Mouse (Mus musculus): Measurements from ENCODE around the gene Rpl7a. TPM values are rescaled to one million over a fixed set of nuclear protein-coding genes. Genes with fewer than 3 reads are reported as not detected.

Gene Rpl7a
- polyA plus RNA-seq, 1 experiment = 616 TPM

DNA sequence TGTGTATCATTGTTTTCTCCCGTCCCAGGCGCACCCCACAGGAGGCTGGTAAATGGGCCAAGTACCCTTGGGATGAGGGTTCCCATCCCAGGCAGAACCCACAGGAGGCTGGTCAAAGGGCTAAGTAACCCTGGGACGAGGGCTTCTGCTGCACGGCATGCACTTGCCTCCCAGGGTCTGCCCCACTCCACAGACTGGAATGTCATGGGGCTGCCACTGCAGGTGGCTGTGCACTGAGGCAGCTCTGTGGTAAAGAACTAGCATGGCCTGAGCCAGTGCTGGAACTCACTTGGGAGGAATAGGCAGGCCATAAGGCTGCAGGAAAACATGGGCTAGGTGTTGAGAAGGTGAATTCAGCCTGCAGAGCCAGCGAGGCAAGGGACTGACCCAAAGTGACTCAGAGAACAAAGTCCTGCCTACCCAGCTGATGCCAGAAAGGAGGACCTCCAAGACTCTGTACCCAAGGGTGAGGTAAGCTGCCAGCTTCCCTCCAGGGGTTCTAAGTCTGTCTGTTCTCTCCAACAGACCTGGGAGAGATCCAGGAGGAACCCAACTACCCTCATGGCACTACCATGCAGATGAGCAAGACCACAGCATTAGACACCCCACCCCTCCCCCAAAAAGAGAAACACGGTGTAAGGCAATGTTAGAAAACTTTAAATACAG, 9.8 kb downstream of the Rpl7a start:
- Histone ChIP-seq H3K4me3 (replicated peaks) (no peak overlapping the region), H3K36me3 (ENCODE audit: control insufficient read depth) (peaks cover 83% of the 10 kb centered on the region), H3K9me3 (ENCODE audit: control insufficient read depth, low read length) (no peaks in the 10 kb centered on the region), H3K4me1 (ENCODE audit: control insufficient read depth) (peaks cover 36% of the 10 kb centered on the region), H3K27me3 (ENCODE audit: control insufficient read depth) (no peaks in the 10 kb centered on the region)
- no peak for TF ChIP-seq GATA1 (IDR thresholded peaks at IDR 0.05; ENCODE audit: low read length)
- no peak for TF ChIP-seq TAL1 (IDR thresholded peaks at IDR 0.05; ENCODE audit: low read length)

DNA sequence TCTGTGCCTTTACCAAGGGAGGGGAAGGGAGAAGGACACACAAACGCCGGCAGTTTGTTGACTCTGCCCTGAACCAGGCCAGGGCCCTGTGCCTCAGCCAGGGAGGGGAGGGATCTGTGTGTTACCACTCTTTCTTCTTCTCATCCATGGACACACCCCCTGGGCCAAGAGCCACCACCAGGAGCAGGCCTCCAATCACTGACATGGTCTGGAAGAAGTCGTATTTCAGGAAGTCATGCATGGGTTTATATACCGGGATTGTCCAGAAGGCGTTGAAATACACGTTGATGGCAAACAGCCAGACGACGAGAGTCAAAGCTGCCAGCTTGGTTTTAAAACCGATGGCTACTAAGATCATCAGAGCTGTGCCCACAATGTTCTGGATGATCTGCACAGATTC, 11.2 kb downstream of the Rpl7a start:
- Histone ChIP-seq H3K27me3 (ENCODE audit: control insufficient read depth) (no peaks in the 10 kb centered on the region), H3K9me3 (ENCODE audit: control insufficient read depth, low read length) (no peaks in the 10 kb centered on the region), H3K4me1 (ENCODE audit: control insufficient read depth) (peaks cover 22% of the 10 kb centered on the region), H3K4me3 (replicated peaks) (no peak overlapping the region), H3K36me3 (ENCODE audit: control insufficient read depth) (peaks cover 97% of the 10 kb centered on the region)
- TF ChIP-seq TAL1 (IDR thresholded peaks at IDR 0.05; ENCODE audit: low read length) = no peak
- TF ChIP-seq GATA1 (IDR thresholded peaks at IDR 0.05; ENCODE audit: low read length) = no peak

DNA sequence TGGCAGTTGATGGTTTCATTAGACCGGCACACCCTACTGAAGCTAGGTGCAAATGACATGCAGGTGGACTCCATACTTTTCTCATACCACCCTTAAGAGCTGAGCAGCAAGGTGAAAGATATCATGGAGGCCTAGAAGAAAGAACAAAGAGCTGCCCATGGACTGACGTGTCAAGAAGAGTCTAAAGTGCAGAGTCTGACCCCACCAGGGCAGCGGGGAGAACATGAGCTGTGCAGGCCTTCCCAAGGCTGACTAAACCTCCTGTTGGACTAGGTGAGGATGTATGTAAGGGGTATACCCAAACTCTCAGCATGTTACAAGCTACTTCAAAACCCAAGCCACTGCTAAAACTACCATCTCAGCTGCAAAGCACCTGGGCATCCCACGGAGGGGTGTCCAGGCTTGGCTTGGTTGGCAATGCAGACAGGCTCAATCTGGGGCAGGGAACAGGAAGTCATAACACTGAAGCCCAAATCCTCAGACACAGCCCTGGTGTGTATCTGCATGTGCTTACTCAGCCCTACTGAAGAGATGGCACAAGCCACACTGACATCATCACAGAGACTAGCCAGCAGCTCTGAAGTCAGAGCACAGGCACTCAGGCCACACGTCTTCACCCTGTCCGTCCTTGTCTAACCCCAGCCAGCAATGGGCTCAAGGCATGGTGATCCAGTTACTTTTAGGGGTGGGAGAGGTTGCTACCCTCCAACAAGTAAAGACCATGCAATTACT, 17.3 kb downstream of the Rpl7a start:
- no peak for TF ChIP-seq TAL1 (IDR thresholded peaks at IDR 0.05; ENCODE audit: low read length)
- TF ChIP-seq GATA1 (IDR thresholded peaks at IDR 0.05; ENCODE audit: low read length) = no peak
- Histone ChIP-seq H3K36me3 (ENCODE audit: control insufficient read depth) (peaks cover 88% of the 10 kb centered on the region), H3K9me3 (ENCODE audit: control insufficient read depth, low read length) (no peaks in the 10 kb centered on the region), H3K4me1 (ENCODE audit: control insufficient read depth) (peaks cover 36% of the 10 kb centered on the region), H3K27me3 (ENCODE audit: control insufficient read depth) (no peaks in the 10 kb centered on the region), H3K4me3 (replicated peaks) (no peak overlapping the region)

DNA sequence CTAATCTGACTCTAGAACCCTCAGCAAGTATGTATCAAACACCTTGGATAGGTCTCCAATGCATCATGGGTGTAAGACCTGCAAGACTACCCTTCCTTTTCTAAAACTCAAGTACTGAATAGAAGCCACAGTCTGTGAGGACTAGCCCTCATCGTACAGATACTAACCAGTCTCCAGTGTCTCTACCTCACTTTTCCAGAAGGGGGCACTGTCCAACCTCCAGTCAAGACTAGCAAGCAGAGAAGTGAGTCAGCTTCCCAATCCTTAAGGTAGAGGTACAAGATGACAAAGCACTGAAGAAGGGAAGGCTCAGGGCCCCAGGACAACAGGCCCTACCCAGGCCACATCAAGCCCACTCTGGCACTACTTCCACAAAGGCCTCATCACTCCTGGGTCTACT, 19.8 kb downstream of the Rpl7a start:
- Histone ChIP-seq H3K4me3 (replicated peaks) (no peak overlapping the region), H3K27me3 (ENCODE audit: control insufficient read depth) (no peaks in the 10 kb centered on the region), H3K4me1 (ENCODE audit: control insufficient read depth) (peaks cover 53% of the 10 kb centered on the region), H3K9me3 (ENCODE audit: control insufficient read depth, low read length) (no peaks in the 10 kb centered on the region), H3K36me3 (ENCODE audit: control insufficient read depth) (peaks cover 63% of the 10 kb centered on the region)
- no peak for TF ChIP-seq TAL1 (IDR thresholded peaks at IDR 0.05; ENCODE audit: low read length)
- TF ChIP-seq GATA1 (IDR thresholded peaks at IDR 0.05; ENCODE audit: low read length) = no peak

DNA sequence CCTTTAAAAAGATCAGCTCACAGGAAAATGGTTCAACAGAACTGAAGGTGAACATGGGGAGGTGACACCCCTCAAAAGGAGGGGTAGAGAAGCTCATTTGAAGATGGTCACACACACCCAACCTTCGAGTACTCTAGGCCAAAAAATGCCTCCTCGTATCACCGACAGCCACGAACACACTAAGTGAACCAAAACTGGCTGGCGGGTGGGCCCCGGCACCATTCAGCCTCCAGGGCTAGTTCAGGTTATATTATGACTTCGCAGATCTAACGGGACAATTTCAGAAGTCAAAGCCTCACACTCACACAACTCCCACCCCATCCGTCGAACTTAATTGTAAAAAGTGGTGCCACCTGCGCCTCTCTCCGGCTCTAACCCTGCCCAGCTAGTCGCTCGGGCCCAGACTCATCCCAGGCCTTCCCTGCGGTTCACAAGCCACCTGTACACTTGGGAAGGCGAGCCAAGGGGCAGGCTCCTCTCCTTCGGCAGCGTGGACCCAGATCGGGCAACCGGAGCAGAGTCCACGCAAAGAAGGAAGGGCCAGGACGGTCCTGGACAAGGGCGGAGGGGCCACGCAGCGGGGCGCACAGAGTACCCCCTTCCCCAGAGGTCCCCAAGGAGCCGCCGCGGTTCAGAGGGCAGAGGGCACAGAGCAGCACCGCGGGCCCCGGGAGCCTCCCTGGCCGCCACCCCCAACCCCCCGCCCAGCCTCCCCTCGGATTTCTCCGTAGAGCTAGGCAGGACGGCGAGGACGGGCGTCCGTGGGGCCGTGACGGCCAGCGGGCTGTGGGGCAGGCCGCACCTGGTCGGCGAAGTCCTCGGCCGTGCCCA, 22.1 kb downstream of the Rpl7a start:
- peaks cover 40% of the 10 kb centered on the region for H3K36me3 ChIP-seq (ENCODE audit: control insufficient read depth)
- H3K27me3 ChIP-seq (ENCODE audit: control insufficient read depth) = no peaks in the 10 kb centered on the region
- TF ChIP-seq GATA1 (IDR thresholded peaks at IDR 0.05; ENCODE audit: low read length) (no peak), TAL1 (IDR thresholded peaks at IDR 0.05; ENCODE audit: low read length) (no peak)
- peaks cover 56% of the 10 kb centered on the region for H3K4me1 ChIP-seq (ENCODE audit: control insufficient read depth)
- no peaks in the 10 kb centered on the region for H3K9me3 ChIP-seq (ENCODE audit: control insufficient read depth, low read length)
- H3K4me3 ChIP-seq (replicated peaks) = peak overlapping the region; percentile 92

DNA sequence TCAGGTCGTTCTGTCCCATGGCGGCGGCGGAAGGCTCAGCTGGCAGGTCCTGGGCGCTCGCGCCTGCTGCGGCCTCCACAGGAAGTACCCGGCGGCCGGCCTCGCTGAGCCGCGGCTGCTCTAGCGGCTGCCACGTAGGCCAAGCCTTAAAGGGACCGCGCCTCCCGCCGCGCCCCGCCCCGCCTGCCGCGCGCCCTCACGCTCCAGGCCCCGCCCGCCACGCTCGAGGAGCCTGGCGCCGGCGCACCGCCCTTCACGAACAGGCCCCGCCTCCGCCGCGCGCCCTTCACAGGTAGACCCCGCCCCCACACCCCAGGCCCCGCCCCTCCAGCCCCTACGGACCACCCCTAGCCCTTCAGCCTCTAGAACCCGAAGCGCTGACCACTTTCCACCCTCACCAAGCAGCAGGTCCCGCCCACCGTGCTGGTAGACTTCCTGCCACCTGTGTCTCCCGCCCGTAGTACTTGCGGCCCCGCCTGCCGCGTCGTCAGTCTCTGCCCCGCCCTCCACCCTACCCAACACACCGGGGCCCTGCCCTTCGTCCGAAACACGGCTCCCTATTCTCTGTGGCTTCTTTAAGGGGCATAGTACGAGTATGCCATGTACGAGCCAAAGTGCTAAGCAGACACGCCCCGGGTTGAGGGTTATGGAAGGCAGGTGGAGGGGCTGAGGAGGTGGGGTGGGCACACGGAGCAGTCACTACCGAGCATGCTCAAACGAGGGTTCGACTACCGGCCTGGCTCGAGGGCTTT, 22.9 kb downstream of the Rpl7a start, which contains the start of the genes Surf4 and Stkld1:
Gene Surf4 (minus strand): TSS at position 625 of the 752 bp plus-strand sequence.
Gene Stkld1 (plus strand): TSS at position 744 of the 752 bp plus-strand sequence.
- no peaks in the 10 kb centered on the region for H3K9me3 ChIP-seq (ENCODE audit: control insufficient read depth, low read length)
- TF ChIP-seq GATA1 (IDR thresholded peaks at IDR 0.05; ENCODE audit: low read length) (no peak), TAL1 (IDR thresholded peaks at IDR 0.05; ENCODE audit: low read length) (no peak)
- H3K36me3 ChIP-seq (ENCODE audit: control insufficient read depth) = peaks cover 32% of the 10 kb centered on the region
- peak within 1 kb of the TSS; percentile 92 for H3K4me3 ChIP-seq (replicated peaks)
- H3K27me3 ChIP-seq (ENCODE audit: control insufficient read depth) = no peaks in the 10 kb centered on the region
- peaks cover 51% of the 10 kb centered on the region for H3K4me1 ChIP-seq (ENCODE audit: control insufficient read depth)

DNA sequence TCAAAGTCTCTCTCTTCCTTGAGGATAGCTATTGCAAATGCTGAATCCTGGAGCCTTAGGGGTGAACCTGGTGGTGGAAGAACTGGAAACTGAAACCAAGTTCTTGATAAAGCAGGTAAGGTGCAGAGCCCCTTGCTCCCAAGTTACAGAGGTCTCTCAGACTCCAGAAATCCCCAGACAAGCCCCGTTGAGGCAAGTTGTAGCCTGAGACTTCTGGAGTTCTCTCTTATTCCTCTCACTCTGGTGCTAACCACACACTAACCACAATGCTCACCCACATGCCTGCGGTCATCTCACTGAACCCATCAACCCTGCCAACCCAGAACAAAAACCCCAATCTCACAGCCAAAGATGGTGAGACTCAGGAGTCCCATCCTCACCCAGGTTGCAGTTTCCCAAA, 24.7 kb downstream of the Rpl7a start:
- H3K4me1 ChIP-seq (ENCODE audit: control insufficient read depth) = peaks cover 46% of the 10 kb centered on the region
- H3K4me3 ChIP-seq (replicated peaks) = no peak overlapping the region
- H3K36me3 ChIP-seq (ENCODE audit: control insufficient read depth) = peaks cover 16% of the 10 kb centered on the region
- no peaks in the 10 kb centered on the region for H3K9me3 ChIP-seq (ENCODE audit: control insufficient read depth, low read length)
- no peaks in the 10 kb centered on the region for H3K27me3 ChIP-seq (ENCODE audit: control insufficient read depth)
- TF ChIP-seq TAL1 (IDR thresholded peaks at IDR 0.05; ENCODE audit: low read length) = no peak

DNA sequence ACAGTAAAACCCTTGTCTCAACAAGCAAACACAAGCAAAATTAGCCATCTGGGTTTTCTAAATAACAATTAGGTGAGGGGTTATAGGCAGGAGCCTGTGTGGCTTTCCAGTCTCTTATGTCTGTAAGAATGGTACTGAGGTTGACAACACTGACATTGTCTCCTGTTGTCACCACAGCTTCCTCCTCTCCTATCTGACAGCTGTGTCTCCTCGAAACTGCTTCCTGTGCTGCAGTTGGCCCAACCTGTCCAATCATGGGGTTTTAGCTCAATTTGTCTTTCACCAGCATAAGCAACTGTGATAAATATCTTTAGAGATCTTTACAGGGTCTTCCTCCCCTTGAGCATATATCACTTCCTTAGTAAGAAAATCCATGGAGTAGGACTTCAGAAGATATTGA, 25.9 kb downstream of the Rpl7a start:
- Histone ChIP-seq H3K4me1 (ENCODE audit: control insufficient read depth) (peaks cover 34% of the 10 kb centered on the region), H3K36me3 (ENCODE audit: control insufficient read depth) (peaks cover 4% of the 10 kb centered on the region), H3K27me3 (ENCODE audit: control insufficient read depth) (no peaks in the 10 kb centered on the region), H3K4me3 (replicated peaks) (no peak overlapping the region), H3K9me3 (ENCODE audit: control insufficient read depth, low read length) (no peaks in the 10 kb centered on the region)
- TF ChIP-seq GATA1 (IDR thresholded peaks at IDR 0.05; ENCODE audit: low read length) (no peak), TAL1 (IDR thresholded peaks at IDR 0.05; ENCODE audit: low read length) (no peak)
